8 mouse cellular contexts compared by ENCODE assay signal in the genomic region with DNA sequence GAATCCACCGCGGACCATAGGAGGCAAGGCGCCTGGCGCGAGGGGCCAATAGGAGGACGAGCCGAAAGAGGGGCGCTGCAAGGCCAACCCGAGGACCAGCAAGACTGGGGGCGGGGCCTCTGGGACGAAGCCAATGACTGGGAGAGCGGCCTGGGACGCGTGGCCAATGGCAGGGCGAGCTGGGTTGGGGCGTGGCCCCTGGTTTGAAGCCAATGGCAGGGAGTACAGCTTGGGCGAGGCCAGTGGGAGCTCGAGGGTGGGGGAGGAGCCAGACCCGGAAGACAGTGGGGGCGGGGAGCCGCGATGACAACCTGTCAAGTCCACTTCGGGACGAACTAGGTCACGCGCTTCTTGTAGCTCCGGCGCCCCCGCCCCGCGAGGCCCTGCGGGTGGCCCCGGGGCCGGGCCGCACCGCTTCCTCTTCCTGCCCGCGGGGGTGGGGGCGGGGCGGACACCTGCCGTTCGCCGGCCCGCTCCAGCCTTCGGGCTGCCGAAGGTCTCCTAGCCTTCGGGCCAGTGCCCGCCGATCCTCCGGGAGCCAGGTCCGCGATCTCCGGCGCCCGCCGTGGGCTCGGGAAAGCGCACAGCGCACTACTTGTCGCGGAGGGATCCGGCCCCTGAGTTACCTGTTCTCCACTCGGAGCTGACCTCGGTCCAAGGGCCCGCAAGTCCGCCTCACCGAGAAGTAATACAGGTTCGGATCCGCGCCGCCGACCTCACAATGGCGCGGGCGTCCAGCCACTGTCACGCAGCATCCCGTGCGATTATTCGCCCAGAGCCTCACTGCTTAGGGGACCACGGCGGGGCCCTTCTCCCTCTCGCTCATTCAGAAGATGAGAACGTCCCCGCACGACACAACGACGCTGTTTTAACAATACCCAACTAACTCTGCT. TPM values are rescaled to one million over a fixed set of nuclear protein-coding genes. Genes with fewer than 3 reads are reported as not detected.
DNase-seq lines count a peak whose midpoint lies in the region; ATAC-seq and TF ChIP-seq lines count a peak whose summit lies in the region.

No protein-coding gene starts in this region.

- peaks cover 5% of the 10 kb centered on the region; the same call in 1 of the 2 replicates for H3K79me2 ChIP-seq in MEL (ENCODE audit: control insufficient read depth, insufficient read depth, low read length, poor library complexity)

- peaks cover 10 to 31% of the 10 kb centered on the region in 2 experiments for H3K4me1 ChIP-seq in MEL (ENCODE audit: control insufficient read depth in 1 of 2, insufficient read depth in 2 of 2, low read length in 2 of 2)
- peaks cover 10% of the 10 kb centered on the region for H3K4me1 ChIP-seq in cerebellum, adult 2 months (ENCODE audit: control insufficient read depth, insufficient read depth, low read length)
- H3K4me1 ChIP-seq in forebrain, postnatal 0 days (ENCODE audit: insufficient read depth), result no peaks in the 10 kb centered on the region
- 0 out of 2 replicates have a peak, but pooled peaks cover 2% of the 10 kb centered on the region for H3K4me1 ChIP-seq in lung, embryonic 15.5 days

- H3K27me3 ChIP-seq in MEL (ENCODE audit: control insufficient read depth in 1 of 2, insufficient read depth in 2 of 2, low read length in 2 of 2), result no peaks in the 10 kb centered on the region
- no peaks in the 10 kb centered on the region for H3K27me3 ChIP-seq in cerebellum, adult 2 months (ENCODE audit: control insufficient read depth, insufficient read depth, low read length)
- no peaks in the 10 kb centered on the region for H3K27me3 ChIP-seq in forebrain, postnatal 0 days (ENCODE audit: insufficient read depth, low read length)
- H3K27me3 ChIP-seq in lung, embryonic 15.5 days, result no peaks in the 10 kb centered on the region

- WGBS in cerebellum, adult 2 months, result 1% methylated on average over 86 of the region's 87 CpGs
- 1% methylated on average over 71 of the region's 87 CpGs for WGBS in forebrain, postnatal 0 days
- under 1% methylated on average over 81 of the region's 87 CpGs for WGBS in lung, embryonic 15.5 days

- ATAC-seq in forebrain, postnatal 0 days, result peak; percentile 98
- ATAC-seq in lung, embryonic 15.5 days (ENCODE audit: borderline replicate concordance, extremely low read depth, low FRiP score, low TSS enrichment), result peak; percentile 99

- peaks cover 0 to 37% of the 10 kb centered on the region in 2 experiments; a peak in 2 of 4 replicates for H3K36me3 ChIP-seq in MEL (ENCODE audit: control insufficient read depth in 1 of 2, insufficient read depth in 2 of 2, low read length in 2 of 2)
- no peaks in the 10 kb centered on the region for H3K36me3 ChIP-seq in forebrain, postnatal 0 days (ENCODE audit: insufficient read depth)
- no peaks in the 10 kb centered on the region for H3K36me3 ChIP-seq in lung, embryonic 15.5 days

- H3K9ac ChIP-seq in MEL (ENCODE audit: control insufficient read depth, low read depth, low read length, poor library complexity, severe bottlenecking), result peak overlapping the region; percentile 99
- peak overlapping the region; percentile 86 for H3K9ac ChIP-seq in forebrain, postnatal 0 days
- H3K9ac ChIP-seq in lung, embryonic 15.5 days, result peak overlapping the region; percentile 58

- peak in 1 of 2 experiments; percentile 75; a peak in 2 of 4 replicates for TF ChIP-seq EP300 in MEL (IDR thresholded peaks at IDR 0.05; ENCODE audit: low read depth in 1 of 2, low read length in 2 of 2)

- 0 out of 6 replicates have a peak, but pooled peaks of 1 of the 3 experiments have one; percentile 15 for TF ChIP-seq CTCF in MEL (IDR thresholded peaks at IDR 0.05 in 2 of 3, conservative IDR thresholded peaks at IDR 0.05 in 1 of 3; ENCODE audit: control insufficient read depth in 1 of 3, insufficient read depth in 1 of 3, low read depth in 2 of 3, low read length in 3 of 3, poor library complexity in 1 of 3, severe bottlenecking in 1 of 3)
- no peak for TF ChIP-seq CTCF in cerebellum, adult 2 months (IDR thresholded peaks at IDR 0.05; ENCODE audit: borderline replicate concordance, insufficient read depth, low read depth, low read length)
- TF ChIP-seq CTCF in forebrain, postnatal 0 days (IDR thresholded peaks at IDR 0.05; ENCODE audit: low read depth), result peak; percentile 49

- H3K4me2 ChIP-seq in forebrain, postnatal 0 days (ENCODE audit: low read depth), result peak overlapping the region; percentile 76
- peak overlapping the region; percentile 70 for H3K4me2 ChIP-seq in lung, embryonic 15.5 days

- peak overlapping the region; percentile 87 to 93 for H3K4me3 ChIP-seq in MEL (ENCODE audit: control insufficient read depth in 1 of 2, insufficient read depth in 1 of 2, low read depth in 2 of 2, low read length in 2 of 2)
- peak overlapping the region; percentile 98 for H3K4me3 ChIP-seq in cerebellum, adult 2 months (replicated peaks; ENCODE audit: insufficient read depth, low read depth, low read length)
- H3K4me3 ChIP-seq in forebrain, postnatal 0 days (ENCODE audit: low read depth, low read length), result peak overlapping the region; percentile 69
- peak overlapping the region; percentile 82 for H3K4me3 ChIP-seq in lung, embryonic 15.5 days

- TF ChIP-seq RAD21 in MEL (IDR thresholded peaks at IDR 0.05; ENCODE audit: low read depth, low read length), result no peak

- peak; percentile 100 for DNase-seq in MEL (ENCODE audit: low read depth, low spot score)
- DNase-seq in cerebellum, adult 2 months, result peak; percentile 100
- DNase-seq in forebrain, postnatal 0 days, result peak; percentile 99
- peak; percentile 100 for DNase-seq in heart, postnatal 4 days
- peak; percentile 99 for DNase-seq in layer of hippocampus, adult 8-10 months (ENCODE audit: low spot score in 2 of 2)
- peak; percentile 100 for DNase-seq in ovary, adult 18-20 months (ENCODE audit: low spot score)
- DNase-seq in thymus, postnatal 0 days (ENCODE audit: low spot score), result peak; percentile 100

- TF ChIP-seq POLR2A in MEL (IDR thresholded peaks at IDR 0.05; ENCODE audit: control insufficient read depth in 1 of 2, insufficient read depth in 1 of 2, low read depth in 1 of 2, low read length in 2 of 2, poor library complexity in 1 of 2), result peak; percentile 85 to 88
- peak; percentile 88 for TF ChIP-seq POLR2A in cerebellum, adult 2 months (IDR thresholded peaks at IDR 0.05; ENCODE audit: borderline replicate concordance, insufficient read depth, low read length)

- H3K27ac ChIP-seq in MEL (ENCODE audit: control insufficient read depth, low read depth, low read length), result peak overlapping the region; percentile 99
- H3K27ac ChIP-seq in cerebellum, adult 2 months (ENCODE audit: insufficient read depth, low read length), result peak overlapping the region; percentile 100
- H3K27ac ChIP-seq in forebrain, postnatal 0 days (ENCODE audit: low read depth, low read length), result peak overlapping the region; percentile 96
- peak overlapping the region; percentile 97 for H3K27ac ChIP-seq in lung, embryonic 15.5 days

- no peaks in the 10 kb centered on the region for H3K9me3 ChIP-seq in MEL (replicated peaks; ENCODE audit: insufficient read depth, low read length)
- no peaks in the 10 kb centered on the region for H3K9me3 ChIP-seq in forebrain, postnatal 0 days (ENCODE audit: low read length)
- no peaks in the 10 kb centered on the region for H3K9me3 ChIP-seq in lung, embryonic 15.5 days

TF ChIP-seq in MEL, 35 proteins besides CTCF, POLR2A, EP300 and RAD21 (continues in another document):
- TF ChIP-seq GATA1 (IDR thresholded peaks at IDR 0.05; ENCODE audit: low read depth, low read length) (no peak), MYC (IDR thresholded peaks at IDR 0.05; ENCODE audit: low read depth, low read length) (peak; percentile 47), ZKSCAN1 (IDR thresholded peaks at IDR 0.05; ENCODE audit: low read depth, low read length) (no peak), BHLHE40 (IDR thresholded peaks at IDR 0.05; ENCODE audit: borderline replicate concordance, low read depth, low read length) (peak; percentile 83), MEF2A (IDR thresholded peaks at IDR 0.05; ENCODE audit: extremely low read depth, insufficient replicate concordance, low read depth, low read length, poor library complexity, severe bottlenecking) (0 out of 2 replicates have a peak, but pooled peaks have one; percentile 18), MYB (IDR thresholded peaks at IDR 0.05; ENCODE audit: low read depth, low read length) (no peak), JUND (IDR thresholded peaks at IDR 0.05; ENCODE audit: low read depth, low read length) (no peak), KAT2A (conservative IDR thresholded peaks at IDR 0.05; ENCODE audit: low read depth, low read length) (peak; percentile 78), UBTF (IDR thresholded peaks at IDR 0.05; ENCODE audit: borderline replicate concordance, insufficient read depth, low read depth, low read length) (0 out of 2 replicates have a peak, but pooled peaks have one; percentile 57), MAZ (IDR thresholded peaks at IDR 0.05; ENCODE audit: low read depth, low read length) (peak; percentile 90), SMC3 (IDR thresholded peaks at IDR 0.05; ENCODE audit: low read depth, low read length) (no peak), CHD1 (IDR thresholded peaks at IDR 0.05; ENCODE audit: low read depth, low read length) (no peak)

RNA-seq across cellular contexts. Expression of a gene that starts 13.9 kb away (rescaled TPM):
- total RNA-seq in MEL (2012; rRNA removed), result not detected in 2 replicates
- polyA plus RNA-seq in MEL (2012; ENCODE audit: insufficient read depth in 1 of 2, insufficient read length in 2 of 2, low read depth in 1 of 2, low replicate concordance in 2 of 2, missing spikeins in 1 of 2), result not detected
- polyA plus RNA-seq in cerebellum, adult 2 months (2012; rRNA removed), result 0.13 TPM in 1 of 2 replicates, not detected in the other
- not detected in 2 replicates for total RNA-seq in forebrain, postnatal 0 days (2014; rRNA removed)
- not detected in 2 replicates for polyA plus RNA-seq in forebrain, postnatal 0 days (2015; fragmentation: Nextera tagmentation; extraction: Ambion mirVana)
- not detected for total RNA-seq in heart, postnatal 4 days (2021)
- under 1 TPM; 0.23 to 0.61 (median 0.36) TPM for total RNA-seq in layer of hippocampus, adult 8-10 months (2022)
- polyA plus RNA-seq in lung, embryonic 15.5 days (2015; fragmentation: Nextera tagmentation; extraction: Ambion mirVana), result not detected in 2 replicates
- 0.10 and 0.22 TPM in 2 replicates for polyA plus RNA-seq in thymus, postnatal 0 days (2015; fragmentation: Nextera tagmentation; extraction: Ambion mirVana)

RNA-seq across cellular contexts. Expression of a gene that starts 31.2 kb away (rescaled TPM):
- total RNA-seq in MEL (2012; rRNA removed), result 26.2 and 28.1 TPM in 2 replicates
- 10 to 100 TPM; 23.8 to 34.0 TPM for polyA plus RNA-seq in MEL (2012; ENCODE audit: insufficient read depth in 1 of 2, insufficient read length in 2 of 2, low read depth in 1 of 2, low replicate concordance in 2 of 2, missing spikeins in 1 of 2)
- polyA plus RNA-seq in cerebellum, adult 2 months (2012; rRNA removed), result 56.3 and 60.0 TPM in 2 replicates
- 46.7 and 58.9 TPM in 2 replicates for total RNA-seq in forebrain, postnatal 0 days (2014; rRNA removed)
- 6.1 and 11.3 TPM in 2 replicates for polyA plus RNA-seq in forebrain, postnatal 0 days (2015; fragmentation: Nextera tagmentation; extraction: Ambion mirVana)
- total RNA-seq in heart, postnatal 4 days (2021), result 10 to 100 TPM; 45.2 to 45.5 TPM
- 10 to 100 TPM; 68.4 to 91.8 (median 77.2) TPM for total RNA-seq in layer of hippocampus, adult 8-10 months (2022)
- 10.0 and 11.3 TPM in 2 replicates for polyA plus RNA-seq in lung, embryonic 15.5 days (2015; fragmentation: Nextera tagmentation; extraction: Ambion mirVana)
- polyA plus RNA-seq in thymus, postnatal 0 days (2015; fragmentation: Nextera tagmentation; extraction: Ambion mirVana), result 15.2 and 21.4 TPM in 2 replicates

Comparison
In these comparisons a context has a peak if more than half of its experiments do, and no peak if none do; other contexts are left out.
1. Peak in every context shown above with its lines: DNase-seq, ATAC-seq, H3K4me3 ChIP-seq and H3K27ac ChIP-seq.